Mouse (Mus musculus): ENCODE data around the gene Tll1. TPM values are rescaled to one million over a fixed set of nuclear protein-coding genes. Genes with fewer than 3 reads are reported as not detected.

The Tll1 gene
- polyA plus RNA-seq (2012; rRNA removed), result 0.50 and 0.55 TPM in 2 replicates

GRCm38 (mm10) chr8:64206024-64206385, at the start of gene Tll1:
Gene Tll1 (minus strand): TSS chr8:64206271.
- no peak for DNase-seq (ENCODE audit: low read depth)

- DNase-seq (ENCODE audit: low read depth), result no peak
Observed at GRCm38 (mm10) chr8:64238645-64239044, 32.6 kb upstream of the Tll1 start.

- no peak for DNase-seq (ENCODE audit: low read depth)
Observed at GRCm38 (mm10) chr8:64221600-64221999, 15.5 kb upstream of the Tll1 start.

- no peak for DNase-seq (ENCODE audit: low read depth)
Observed at GRCm38 (mm10) chr8:64217644-64218043, 11.6 kb upstream of the Tll1 start.

- DNase-seq (ENCODE audit: low read depth), result no peak
Observed at GRCm38 (mm10) chr8:64216252-64216651, 10.2 kb upstream of the Tll1 start.

GRCm38 (mm10) chr8:64215374-64215773, 9.3 kb upstream of the Tll1 start:
- no peak for DNase-seq (ENCODE audit: low read depth)

GRCm38 (mm10) chr8:64214906-64215305, 8.8 kb upstream of the Tll1 start:
- no peak for DNase-seq (ENCODE audit: low read depth)

- DNase-seq (ENCODE audit: low read depth), result no peak
Observed at GRCm38 (mm10) chr8:64206411-64206861, 365 bp upstream of the Tll1 start.

- DNase-seq (ENCODE audit: low read depth), result no peak
Observed at GRCm38 (mm10) chr8:64205321-64206023, 599 bp downstream of the Tll1 start.

- no peak for DNase-seq (ENCODE audit: low read depth)
Observed at GRCm38 (mm10) chr8:64204801-64205311, 1.2 kb downstream of the Tll1 start.

GRCm38 (mm10) chr8:64204167-64204566, 1.9 kb downstream of the Tll1 start:
- no peak for DNase-seq (ENCODE audit: low read depth)

GRCm38 (mm10) chr8:64198326-64198725, 7.7 kb downstream of the Tll1 start:
- DNase-seq (ENCODE audit: low read depth), result no peak

GRCm38 (mm10) chr8:64193421-64193820, 12.7 kb downstream of the Tll1 start:
- no peak for DNase-seq (ENCODE audit: low read depth)

- no peak for DNase-seq (ENCODE audit: low read depth)
Observed at GRCm38 (mm10) chr8:64187881-64188280, 18.2 kb downstream of the Tll1 start.

- DNase-seq (ENCODE audit: low read depth), result no peak
Observed at GRCm38 (mm10) chr8:64176931-64177330, 29.1 kb downstream of the Tll1 start.

- DNase-seq (ENCODE audit: low read depth), result no peak
Observed at GRCm38 (mm10) chr8:64174916-64175315, 31.2 kb downstream of the Tll1 start.

GRCm38 (mm10) chr8:64173759-64174158, 32.3 kb downstream of the Tll1 start:
- DNase-seq (ENCODE audit: low read depth), result no peak

- no peak for DNase-seq (ENCODE audit: low read depth)
Observed at GRCm38 (mm10) chr8:64152899-64153891, 52.9 kb downstream of the Tll1 start.

- DNase-seq (ENCODE audit: low read depth), result no peak
Observed at GRCm38 (mm10) chr8:64152216-64152804, 53.8 kb downstream of the Tll1 start.

GRCm38 (mm10) chr8:64136593-64136992, 69.5 kb downstream of the Tll1 start:
- no peak for DNase-seq (ENCODE audit: low read depth)

- DNase-seq (ENCODE audit: low read depth), result no peak
Observed at GRCm38 (mm10) chr8:64107190-64107589, 98.9 kb downstream of the Tll1 start.

GRCm38 (mm10) chr8:64073396-64073795, 132.7 kb downstream of the Tll1 start:
- no peak for DNase-seq (ENCODE audit: low read depth)
